ENCODE assay signal across 8 mouse cellular contexts in genomic region chr8:126497541-126498428, GRCm38 (mm10). TPM values are rescaled to one million over a fixed set of nuclear protein-coding genes. Genes with fewer than 3 reads are reported as not detected.
DNase-seq lines count a peak whose midpoint lies in the region; ATAC-seq and TF ChIP-seq lines count a peak whose summit lies in the region.

No protein-coding gene starts in this region.

- TF ChIP-seq CTCF in layer of hippocampus, adult 2 months (conservative IDR thresholded peaks at IDR 0.05) = peak; percentile 100
- peak; percentile 100 for TF ChIP-seq CTCF in lung, embryonic 14.5 days (IDR thresholded peaks at IDR 0.05; ENCODE audit: low read depth)
- peak; percentile 98 for TF ChIP-seq CTCF in olfactory bulb, adult 2 months (IDR thresholded peaks at IDR 0.05; ENCODE audit: insufficient read depth, low read depth, low read length)
- TF ChIP-seq CTCF in thymus, adult 2 months (IDR thresholded peaks at IDR 0.05; ENCODE audit: borderline replicate concordance, control insufficient read depth, extremely low read depth, insufficient read depth, low read length, poor library complexity) = peak; percentile 93

- peak overlapping the region; percentile 69 for H3K4me2 ChIP-seq in forebrain, embryonic 16.5 days (ENCODE audit: low read length)
- H3K4me2 ChIP-seq in lung, embryonic 14.5 days = peak overlapping the region; percentile 73

- TF ChIP-seq POLR2A in olfactory bulb, adult 2 months (IDR thresholded peaks at IDR 0.05; ENCODE audit: insufficient read depth, low read depth, low read length) = no peak
- TF ChIP-seq POLR2A in thymus, adult 2 months (IDR thresholded peaks at IDR 0.05; ENCODE audit: control insufficient read depth, extremely low read depth, insufficient read depth, low read length, poor library complexity) = no peak

- H3K9ac ChIP-seq in forebrain, embryonic 16.5 days (replicated peaks; ENCODE audit: low read depth, low read length) = peak overlapping the region; percentile 68
- H3K9ac ChIP-seq in lung, embryonic 14.5 days = peak overlapping the region; percentile 57

- H3K27me3 ChIP-seq in forebrain, embryonic 16.5 days (replicated peaks; ENCODE audit: control insufficient read depth, insufficient read depth, low read length) = no peaks in the 10 kb centered on the region
- H3K27me3 ChIP-seq in lung, embryonic 14.5 days (ENCODE audit: insufficient read depth, low read length) = no peaks in the 10 kb centered on the region
- no peaks in the 10 kb centered on the region for H3K27me3 ChIP-seq in thymus, adult 2 months (ENCODE audit: control insufficient read depth, insufficient read depth, low read length)

- 2% methylated on average over 27 of the region's 27 CpGs for WGBS in forebrain, embryonic 16.5 days
- WGBS in lung, embryonic 14.5 days = 8% methylated on average over 27 of the region's 27 CpGs
- 12% methylated on average over 27 of the region's 27 CpGs for WGBS in olfactory bulb, adult 2 months
- 44% methylated on average over 27 of the region's 27 CpGs for WGBS in thymus, adult 2 months

- intact Hi-C loops in heart, postnatal 36 days (cut with DNase I) = loop anchor here (1.0 to 5.0 kb wide), 7 partner anchors 70 to 424 kb away; no protein-coding TSS in a partner anchor

- peak overlapping the region; percentile 95 for H3K27ac ChIP-seq in forebrain, embryonic 16.5 days (ENCODE audit: low read length)
- peak overlapping the region; percentile 95 for H3K27ac ChIP-seq in layer of hippocampus, adult 2 months
- H3K27ac ChIP-seq in lung, embryonic 14.5 days (ENCODE audit: low read depth) = peak overlapping the region; percentile 93
- peak overlapping the region; percentile 68 for H3K27ac ChIP-seq in olfactory bulb, adult 2 months (ENCODE audit: insufficient read depth, low read depth, low read length)
- H3K27ac ChIP-seq in thymus, adult 2 months (ENCODE audit: control insufficient read depth, insufficient read depth, low read length) = no peak overlapping the region

- H3K4me1 ChIP-seq in forebrain, embryonic 16.5 days (replicated peaks; ENCODE audit: control insufficient read depth, insufficient read depth, low read length) = peaks cover 15% of the 10 kb centered on the region
- peaks cover 11% of the 10 kb centered on the region for H3K4me1 ChIP-seq in lung, embryonic 14.5 days (ENCODE audit: insufficient read depth)
- H3K4me1 ChIP-seq in olfactory bulb, adult 2 months (ENCODE audit: control insufficient read depth, insufficient read depth, low read length) = peaks cover 10% of the 10 kb centered on the region
- H3K4me1 ChIP-seq in thymus, adult 2 months (replicated peaks; ENCODE audit: control insufficient read depth, insufficient read depth, low read length) = peaks cover 6% of the 10 kb centered on the region

- H3K9me3 ChIP-seq in forebrain, embryonic 16.5 days (ENCODE audit: control insufficient read depth, low read length) = no peaks in the 10 kb centered on the region
- H3K9me3 ChIP-seq in lung, embryonic 14.5 days (ENCODE audit: low read depth, low read length) = no peaks in the 10 kb centered on the region

- H3K4me3 ChIP-seq in forebrain, embryonic 16.5 days (replicated peaks; ENCODE audit: low read length) = peak overlapping the region; percentile 47
- H3K4me3 ChIP-seq in layer of hippocampus, adult 2 months = peak overlapping the region; percentile 53
- peak overlapping the region; percentile 36 for H3K4me3 ChIP-seq in lung, embryonic 14.5 days (ENCODE audit: low read depth, low read length)
- peak overlapping the region; percentile 38 for H3K4me3 ChIP-seq in olfactory bulb, adult 2 months (ENCODE audit: insufficient read depth, low read depth, low read length)
- H3K4me3 ChIP-seq in thymus, adult 2 months (ENCODE audit: control insufficient read depth, insufficient read depth, low read length) = peak overlapping the region; percentile 25

- peak; percentile 89 for DNase-seq in ES-CJ7 (ENCODE audit: low read depth, low spot score)
- peak; percentile 92 for DNase-seq in cerebellum, adult 11-12 months
- peak; percentile 92 to 94 for DNase-seq in heart, postnatal 36 days
- DNase-seq in layer of hippocampus, adult 2 months (ENCODE audit: low spot score in 2 of 2) = peak; percentile 93 to 96
- DNase-seq in lung, embryonic 14.5 days = peak; percentile 96
- DNase-seq in thymus, adult 2 months = peak; percentile 89

- ATAC-seq in forebrain, embryonic 16.5 days = peak; percentile 95
- peak; percentile 96 for ATAC-seq in lung, embryonic 14.5 days (ENCODE audit: insufficient read depth)

- H3K36me3 ChIP-seq in forebrain, embryonic 16.5 days (ENCODE audit: control insufficient read depth, insufficient read depth) = no peaks in the 10 kb centered on the region
- no peaks in the 10 kb centered on the region for H3K36me3 ChIP-seq in lung, embryonic 14.5 days (ENCODE audit: insufficient read depth)
- H3K36me3 ChIP-seq in thymus, adult 2 months (ENCODE audit: control insufficient read depth, insufficient read depth, low read length) = no peaks in the 10 kb centered on the region

RNA-seq across cellular contexts. Expression of gene Tarbp1, which starts 22.9 kb away (rescaled TPM):
- 1.8 TPM in 2 replicates for polyA plus RNA-seq in forebrain, embryonic 16.5 days (2015; fragmentation: Nextera tagmentation; extraction: Ambion mirVana)
- 1 to 10 TPM; 3.7 to 4.9 TPM for total RNA-seq in heart, postnatal 36 days (2021)
- 1 to 10 TPM; 4.6 to 4.9 TPM for total RNA-seq in layer of hippocampus, adult 2 months (2021)
- polyA plus RNA-seq in lung, embryonic 14.5 days (2014; fragmentation: Nextera tagmentation; extraction: Ambion mirVana) = 5.0 TPM in 2 replicates
- polyA plus RNA-seq in olfactory bulb, adult 2 months (2012; ENCODE audit: insufficient read depth, insufficient read length, low replicate concordance, missing spikeins) = not detected in 2 replicates
- 10.4 and 12.9 TPM in 2 replicates for polyA plus RNA-seq in thymus, adult 2 months (2012; rRNA removed)
